Mouse (Mus musculus) olfactory bulb, adult 2 months (tissue): ENCODE data around the gene Nfatc2ip. TPM values are rescaled to one million over a fixed set of nuclear protein-coding genes. Genes with fewer than 3 reads are reported as not detected.

Experiments
- H3K27ac ChIP-seq: fragments of 200-500 bp; 2 replicates; pipeline ENCODE4 v1.5.1; 2012; ENCODE audit warnings: low read depth, low read length; ENCODE audit not compliant: insufficient read depth
- H3K4me1 ChIP-seq: fragments of 200-500 bp; 2 replicates; pipeline ENCODE4 v1.6.1; 2012; ENCODE audit warnings: low read length; ENCODE audit not compliant: control insufficient read depth, insufficient read depth
- H3K4me3 ChIP-seq: fragments of 200-500 bp; 2 replicates; pipeline ENCODE4 v1.5.1; 2012; ENCODE audit warnings: mild to moderate bottlenecking, low read depth, low read length, moderate library complexity; ENCODE audit not compliant: insufficient read depth
- CTCF ChIP-seq: fragments of 200-500 bp; IDR thresholded peaks from 2 replicates; pipeline ENCODE4 v1.5.1; 2012; ENCODE audit warnings: low read depth, mild to moderate bottlenecking, low read length, moderate library complexity; ENCODE audit not compliant: insufficient read depth
- POLR2A ChIP-seq: fragments of 200-500 bp; IDR thresholded peaks from 2 replicates; pipeline ENCODE4 v1.6.1; 2012; ENCODE audit warnings: mild to moderate bottlenecking, low read depth, low read length, moderate library complexity; ENCODE audit not compliant: insufficient read depth
- WGBS: fragments of 180-500 bp; shearing (Covaris S2); methylation state at CpG from one replicate; pipeline ENCODE4 v1.1.7; 2018; 5-methylcytosine and 5-hydroxymethylcytosine counted together
- polyA plus RNA-seq: library from polyadenylated mRNA; stranded (reverse); fragments of >200 nt; gene quantifications from 2 replicates; pipeline ENCODE4 v1.2.4, GENCODE M21; 2012; ENCODE audit warnings: low replicate concordance; ENCODE audit not compliant: missing spikeins, insufficient read depth, insufficient read length

Gene Nfatc2ip
- polyA plus RNA-seq, 1 experiment = not detected

- Histone ChIP-seq H3K4me1 (peaks cover 12% of the 10 kb centered on the region), H3K4me3 (peak overlapping the region; percentile 97), H3K27ac (no peak overlapping the region)
- TF ChIP-seq CTCF = no peak
- TF ChIP-seq POLR2A = no peak
- 18% methylated on average over 15 of the region's 15 CpGs for WGBS
Observed at GRCm38 (mm10) chr7:126429503-126429898, 33.0 kb upstream of the Nfatc2ip start.

GRCm38 (mm10) chr7:126428631-126429502 lies 32.3 kb upstream of the Nfatc2ip start, which contains the start of gene Rabep2:
Gene Rabep2 (plus strand): TSS chr7:126428759.
- Histone ChIP-seq H3K27ac (peak within 1 kb of the TSS; percentile 63), H3K4me1 (peaks cover 12% of the 10 kb centered on the region), H3K4me3 (peak within 1 kb of the TSS; percentile 97)
- no peak for TF ChIP-seq CTCF
- TF ChIP-seq POLR2A = no peak; the same call in 1 of the 2 replicates
- under 1% methylated on average over 80 of the region's 82 CpGs for WGBS

GRCm38 (mm10) chr7:126428154-126428553 lies 31.6 kb upstream of the Nfatc2ip start:
- H3K27ac ChIP-seq = peak overlapping the region; percentile 63
- WGBS = 23% methylated on average over 4 of the region's 4 CpGs
- TF ChIP-seq CTCF (no peak), POLR2A (no peak)
- peaks cover 12% of the 10 kb centered on the region for H3K4me1 ChIP-seq
- H3K4me3 ChIP-seq = peak overlapping the region; percentile 97

- TF ChIP-seq CTCF (no peak), POLR2A (no peak)
- Histone ChIP-seq H3K4me1 (peaks cover 12% of the 10 kb centered on the region), H3K4me3 (no peak overlapping the region), H3K27ac (no peak overlapping the region)
- WGBS = 61% methylated on average over 13 of the region's 13 CpGs
Observed at GRCm38 (mm10) chr7:126427323-126427860, 30.9 kb upstream of the Nfatc2ip start.

GRCm38 (mm10) chr7:126424161-126424560 lies 27.6 kb upstream of the Nfatc2ip start:
- peaks cover 4% of the 10 kb centered on the region; the same call in 1 of the 2 replicates for H3K4me1 ChIP-seq
- no peak for TF ChIP-seq CTCF
- TF ChIP-seq POLR2A = no peak
- no peak overlapping the region for H3K4me3 ChIP-seq
- no peak overlapping the region for H3K27ac ChIP-seq
- 81% methylated on average over 6 of the region's 6 CpGs for WGBS

GRCm38 (mm10) chr7:126421756-126422155 lies 25.2 kb upstream of the Nfatc2ip start:
- 89% methylated on average over 5 of the region's 5 CpGs for WGBS
- TF ChIP-seq CTCF = no peak
- no peak for TF ChIP-seq POLR2A
- Histone ChIP-seq H3K27ac (no peak overlapping the region), H3K4me1 (no peaks in the 10 kb centered on the region), H3K4me3 (no peak overlapping the region)

GRCm38 (mm10) chr7:126418496-126418895 lies 22.0 kb upstream of the Nfatc2ip start:
- no peak overlapping the region for H3K27ac ChIP-seq
- no peaks in the 10 kb centered on the region for H3K4me1 ChIP-seq
- TF ChIP-seq CTCF (no peak), POLR2A (no peak)
- no peak overlapping the region for H3K4me3 ChIP-seq
- WGBS = 56% methylated on average over 3 of the region's 3 CpGs

GRCm38 (mm10) chr7:126417606-126418005 lies 21.1 kb upstream of the Nfatc2ip start:
- TF ChIP-seq CTCF (no peak), POLR2A (no peak)
- H3K4me1 ChIP-seq = no peaks in the 10 kb centered on the region
- WGBS = 78% methylated on average over 4 of the region's 4 CpGs
- no peak overlapping the region for H3K27ac ChIP-seq
- no peak overlapping the region for H3K4me3 ChIP-seq

- Histone ChIP-seq H3K4me3 (no peak overlapping the region), H3K4me1 (no peaks in the 10 kb centered on the region), H3K27ac (no peak overlapping the region)
- 48% methylated on average over 8 of the region's 8 CpGs for WGBS
- TF ChIP-seq POLR2A = no peak
- no peak for TF ChIP-seq CTCF
Observed at GRCm38 (mm10) chr7:126417045-126417444, 20.5 kb upstream of the Nfatc2ip start.
